Mouse (Mus musculus) spleen, postnatal 14 days (tissue): ENCODE measurements around the gene Mapkapk2.

ENCODE experiments used
- DNase-seq, 2 experiments: peaks; one replicate each; pipeline ENCODE4 v3.0.0; 2021 to 2022; ENCODE audit warnings: low spot score in 2 of 2

Mapkapk2 gene

DNA sequence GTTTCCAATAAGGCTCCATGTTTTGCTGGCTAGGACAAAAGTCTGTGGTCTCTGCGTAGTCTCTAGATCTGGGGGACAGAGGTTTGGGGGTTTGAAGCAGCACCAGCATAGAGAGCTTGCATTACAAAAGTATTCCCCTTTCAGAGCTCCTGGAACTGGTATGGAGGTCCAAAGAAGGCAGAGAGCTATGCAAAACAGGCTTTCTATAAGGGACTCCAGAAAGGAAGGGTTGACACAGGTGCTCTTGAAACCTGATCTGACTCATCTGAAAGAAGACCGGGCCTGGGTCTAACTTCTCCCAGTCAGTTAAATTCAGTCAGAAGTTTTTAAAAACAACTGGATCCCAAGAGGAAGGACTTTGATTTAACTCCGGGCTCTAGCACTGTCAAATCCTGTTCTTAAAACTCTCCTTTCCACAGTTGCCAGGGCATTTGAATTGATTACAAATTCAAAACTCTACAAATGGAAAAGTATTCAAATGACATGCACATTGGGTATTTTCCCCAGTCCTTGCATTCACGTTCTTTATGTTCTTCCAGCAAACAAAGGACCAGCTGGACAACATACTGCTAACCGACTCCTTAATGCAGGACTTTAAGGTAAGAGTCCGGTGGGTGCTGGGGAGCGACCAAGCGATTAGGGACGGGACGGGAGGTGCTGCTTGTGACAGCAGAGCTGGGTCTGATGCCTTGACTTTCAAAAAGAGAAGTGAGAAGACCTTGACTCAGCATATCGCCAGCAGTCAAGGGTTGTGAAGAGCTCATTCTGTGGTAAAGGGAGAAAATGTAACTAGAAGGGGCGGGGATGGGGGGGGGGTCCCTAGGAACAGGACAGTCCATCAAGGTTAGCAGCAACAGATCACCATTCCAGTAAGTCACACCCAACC is 77.0 kb downstream of the Mapkapk2 start:
- no peak for DNase-seq

DNA sequence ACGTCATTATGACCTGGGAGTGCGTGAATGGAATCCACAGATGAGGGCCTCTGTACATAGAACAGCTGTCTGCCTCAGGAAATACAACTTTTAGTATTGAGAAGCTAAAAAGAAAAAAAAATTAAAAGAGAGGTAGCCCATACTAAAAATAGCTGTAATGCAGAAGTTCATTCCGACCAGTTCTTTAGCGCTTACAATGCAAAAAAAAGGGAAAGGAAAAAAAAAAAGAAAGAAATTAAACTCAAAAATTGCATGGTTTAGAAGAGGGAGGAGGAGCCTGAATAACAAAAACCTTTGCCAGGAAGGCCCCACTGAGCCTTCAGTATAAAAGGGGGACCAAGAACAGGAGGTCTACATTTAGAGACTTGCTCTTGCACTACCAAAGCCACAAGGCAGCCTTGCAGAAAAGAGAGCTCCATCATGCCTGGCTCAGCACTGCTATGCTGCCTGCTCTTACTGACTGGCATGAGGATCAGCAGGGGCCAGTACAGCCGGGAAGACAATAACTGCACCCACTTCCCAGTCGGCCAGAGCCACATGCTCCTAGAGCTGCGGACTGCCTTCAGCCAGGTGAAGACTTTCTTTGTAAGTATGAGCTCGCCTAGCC is 78.0 kb downstream of the Mapkapk2 start, which contains the start of gene Il10:
Gene Il10, plus strand, starts transcription at position 354 of the 607 bp plus-strand sequence.
- no peak for DNase-seq

DNA sequence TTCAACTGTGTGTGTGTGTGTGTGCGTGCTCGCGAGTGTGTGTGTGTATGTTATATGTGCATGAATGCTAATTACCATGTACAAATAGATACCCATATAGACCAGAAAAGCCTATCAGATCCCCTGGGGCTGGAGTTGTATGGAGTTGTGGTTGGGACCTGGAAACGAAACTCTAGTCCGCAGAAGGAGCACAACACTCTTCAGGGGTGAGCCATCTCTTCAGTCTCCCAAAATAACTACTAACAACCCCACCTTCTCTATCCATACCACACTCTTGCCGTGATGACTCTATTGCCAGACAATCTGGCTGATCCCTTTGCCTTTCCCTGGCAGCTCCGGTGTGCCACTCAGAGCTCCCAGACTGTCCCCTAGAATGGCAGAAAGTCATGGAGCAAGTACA is 81.7 kb downstream of the Mapkapk2 start:
- DNase-seq, result no peak

- no peak for DNase-seq
Observed at GRCm38 (mm10) chr1:131015281-131015680, 82.3 kb downstream of the Mapkapk2 start.

DNA sequence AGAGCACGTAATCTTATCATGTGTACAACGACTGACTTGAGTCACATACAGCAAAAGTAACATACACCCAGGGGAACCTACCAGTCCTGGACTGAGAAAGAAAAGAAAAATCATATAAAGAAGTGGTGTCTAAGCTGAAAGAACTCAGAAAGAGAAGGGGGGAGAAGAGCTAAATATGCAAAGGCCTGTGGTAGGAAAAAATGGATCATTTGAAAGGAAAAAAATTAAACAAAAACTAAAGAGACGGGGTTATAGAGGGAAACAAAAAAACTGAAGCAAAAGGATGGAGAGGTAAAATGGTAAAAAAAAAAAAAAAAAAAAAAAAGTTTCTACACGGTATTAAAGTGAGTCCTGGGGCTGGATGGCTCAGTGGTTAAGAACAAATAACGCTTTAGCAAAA is 83.7 kb downstream of the Mapkapk2 start:
- DNase-seq, result no peak

GRCm38 (mm10) chr1:131012494-131012893 is 85.1 kb downstream of the Mapkapk2 start:
- DNase-seq, result no peak

DNA sequence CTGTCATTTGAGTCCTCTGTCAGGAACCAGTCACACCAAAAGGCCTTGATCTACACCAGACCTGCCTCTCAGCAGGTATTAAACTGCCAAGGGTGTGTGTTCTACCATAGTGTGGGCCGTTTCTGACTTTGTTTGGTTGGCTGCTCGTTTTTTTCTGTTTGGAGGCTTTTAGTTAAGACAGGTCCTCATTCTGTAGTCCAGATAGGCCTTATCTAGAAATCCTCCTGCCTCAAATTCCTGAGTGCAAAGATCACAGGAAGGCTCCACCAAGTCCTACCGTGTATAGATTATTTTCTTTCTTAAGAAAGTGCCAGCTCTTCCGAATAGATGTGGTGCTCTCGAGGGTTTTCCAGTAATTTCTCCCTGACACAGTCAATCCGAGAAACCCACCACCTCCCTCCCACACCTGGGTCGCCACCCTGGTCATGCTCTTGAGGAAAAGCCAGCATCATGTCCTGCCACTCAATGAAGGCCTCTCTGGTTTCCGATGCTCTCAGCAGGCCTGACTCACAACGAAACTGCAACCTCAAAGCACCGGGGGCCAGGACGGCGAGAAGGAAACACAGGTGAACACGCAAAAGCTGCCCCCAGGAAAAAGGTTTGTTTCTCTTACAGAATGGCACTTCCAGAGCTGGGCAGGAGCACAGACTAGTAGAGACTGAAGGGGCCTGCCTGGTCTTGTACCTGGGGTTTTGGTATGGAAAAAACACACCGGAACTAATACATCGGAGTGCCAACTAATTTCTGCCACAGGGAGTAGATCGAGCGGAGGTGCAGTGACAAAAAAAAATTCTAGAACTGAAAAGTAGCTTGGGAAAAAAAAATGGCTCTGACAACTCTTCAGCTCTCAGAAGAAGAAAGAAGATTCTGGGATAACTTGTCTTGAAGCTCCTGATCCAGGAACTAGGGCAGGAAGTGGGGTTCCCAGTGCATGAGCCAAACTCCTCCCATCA is 87.1 kb downstream of the Mapkapk2 start:
- no peak for DNase-seq

DNA sequence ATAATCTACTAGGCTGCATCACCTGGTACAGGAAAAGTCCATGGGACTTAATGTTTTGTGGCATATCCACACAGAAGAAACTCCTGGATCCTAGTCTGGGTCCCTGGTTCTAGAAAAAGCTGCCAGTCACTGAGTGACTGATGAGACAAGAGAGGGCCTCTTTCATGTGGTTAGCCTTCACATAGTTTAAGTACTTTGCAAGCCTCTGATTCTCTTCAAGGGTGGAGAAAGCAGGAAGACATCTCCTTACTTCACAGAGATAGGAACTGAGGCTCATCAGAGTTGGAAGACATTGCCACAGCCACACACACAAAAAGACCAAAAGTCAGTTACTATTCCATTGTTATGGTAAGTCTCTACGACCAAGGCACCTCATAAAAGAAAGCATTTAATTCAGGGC is 91.6 kb downstream of the Mapkapk2 start:
- DNase-seq, result no peak
